Comparison of ENCODE assay signal across 23 mouse cellular contexts in the genomic region with DNA sequence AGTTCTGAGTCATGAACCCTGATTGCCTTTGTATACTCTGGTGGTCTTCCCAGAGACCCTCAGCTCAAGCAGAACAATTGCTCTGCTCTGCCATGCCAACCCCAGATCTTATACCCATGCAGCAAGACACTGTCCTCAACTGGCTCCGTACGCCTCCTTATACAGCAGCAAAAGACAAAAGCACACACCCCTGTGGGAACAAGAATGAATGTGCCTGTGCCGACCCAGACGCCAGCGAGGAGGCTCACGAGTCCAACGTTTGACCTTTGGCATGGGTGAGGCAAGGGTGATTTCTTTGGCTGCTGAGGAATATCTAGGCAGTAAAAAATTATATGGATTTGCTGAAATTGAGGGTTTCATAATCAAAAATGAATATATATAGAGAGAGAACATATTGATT.
DNase-seq lines count a peak whose midpoint lies in the region; ATAC-seq and TF ChIP-seq lines count a peak whose summit lies in the region.
"Had no signal": no experiment of that assay in that cellular context is flagged by ENCODE, and none has a peak within 500 bp of the region (broad histone marks: within the 10 kb centered on the region; RNA-seq: fewer than 3 reads in every experiment).

No protein-coding gene starts in this region.

- TF ChIP-seq CTCF in intestine, postnatal 0 days (IDR thresholded peaks at IDR 0.05; ENCODE audit: low read depth): no peak

- peak overlapping the region; percentile 51 for H3K27ac ChIP-seq in hindbrain, embryonic 15.5 days (replicated peaks)
- H3K27ac ChIP-seq in hindbrain, embryonic 16.5 days (ENCODE audit: low read depth, low read length): no peak overlapping the region
- H3K27ac ChIP-seq in intestine, postnatal 0 days (ENCODE audit: low read depth, low read length): no peak overlapping the region
- H3K27ac ChIP-seq: forebrain, embryonic 10.5 days; forebrain, embryonic 13.5 days; heart, embryonic 15.5 days had no signal

- no peaks in the 10 kb centered on the region for H3K27me3 ChIP-seq in hindbrain, embryonic 15.5 days
- H3K27me3 ChIP-seq in hindbrain, embryonic 16.5 days (replicated peaks; ENCODE audit: control insufficient read depth, insufficient read depth, low read length): no peaks in the 10 kb centered on the region
- no peaks in the 10 kb centered on the region for H3K27me3 ChIP-seq in intestine, postnatal 0 days (replicated peaks; ENCODE audit: control insufficient read depth, insufficient read depth, low read length)
- H3K27me3 ChIP-seq: forebrain, embryonic 13.5 days; heart, embryonic 12.5 days; heart, embryonic 15.5 days had no signal

- H3K9ac ChIP-seq in hindbrain, embryonic 15.5 days: no peak overlapping the region
- no peak overlapping the region for H3K9ac ChIP-seq in hindbrain, embryonic 16.5 days (ENCODE audit: low read depth, low read length)
- no peak overlapping the region for H3K9ac ChIP-seq in intestine, postnatal 0 days (ENCODE audit: low read depth, low read length)
- H3K9ac ChIP-seq: forebrain, embryonic 13.5 days; heart, embryonic 12.5 days; heart, embryonic 15.5 days had no signal

- peak; percentile 71 for DNase-seq in heart, adult 11 months
- no peak for DNase-seq in heart, adult 9 months (ENCODE audit: low spot score in 2 of 2)
- no peak for DNase-seq in ovary, postnatal 36 days (ENCODE audit: low spot score)
- DNase-seq: adrenal gland, adult 8-10 months; adrenal gland, postnatal 25 days; cerebellum, adult 11-12 months; cerebellum, adult 8-10 months; cerebellum, postnatal 10 days; cerebellum, postnatal 36 days; gastrocnemius, postnatal 10 days; gastrocnemius, postnatal 36 days; heart, postnatal 10 days; heart, postnatal 36 days; kidney, adult 11 months had no signal

- WGBS in hindbrain, embryonic 15.5 days: 73% methylated on average over 7 of the region's 7 CpGs
- WGBS in hindbrain, embryonic 16.5 days: 81% methylated on average over 7 of the region's 7 CpGs
- WGBS in intestine, postnatal 0 days: 50% methylated on average over 7 of the region's 7 CpGs

- no peaks in the 10 kb centered on the region for H3K9me3 ChIP-seq in hindbrain, embryonic 15.5 days
- H3K9me3 ChIP-seq in hindbrain, embryonic 16.5 days (ENCODE audit: control insufficient read depth, low read length): no peaks in the 10 kb centered on the region
- no peaks in the 10 kb centered on the region for H3K9me3 ChIP-seq in intestine, postnatal 0 days (ENCODE audit: control insufficient read depth)
- H3K9me3 ChIP-seq: forebrain, embryonic 10.5 days; forebrain, embryonic 13.5 days; heart, embryonic 12.5 days; heart, embryonic 15.5 days had no signal

- no peak overlapping the region for H3K4me3 ChIP-seq in hindbrain, embryonic 15.5 days
- no peak overlapping the region for H3K4me3 ChIP-seq in hindbrain, embryonic 16.5 days (ENCODE audit: low read length)
- no peak overlapping the region for H3K4me3 ChIP-seq in intestine, postnatal 0 days (ENCODE audit: low read depth, low read length)
- H3K4me3 ChIP-seq: forebrain, embryonic 10.5 days; forebrain, embryonic 13.5 days; heart, embryonic 12.5 days; heart, embryonic 15.5 days had no signal

- ATAC-seq in hindbrain, embryonic 15.5 days (ENCODE audit: low FRiP score, low read depth): no peak
- ATAC-seq in hindbrain, embryonic 16.5 days: no peak
- ATAC-seq in intestine, postnatal 0 days: peak; percentile 86
- ATAC-seq: activated CD4-positive, CD25-positive, alpha-beta regulatory T cell, adult 4 months; forebrain, embryonic 13.5 days; forebrain, embryonic 16.5 days had no signal

- peaks cover 17% of the 10 kb centered on the region; the same call in 1 of the 2 replicates for H3K4me1 ChIP-seq in hindbrain, embryonic 15.5 days (replicated peaks)
- peaks cover 11% of the 10 kb centered on the region for H3K4me1 ChIP-seq in hindbrain, embryonic 16.5 days (ENCODE audit: control insufficient read depth, insufficient read depth, low read depth, low read length)
- no peaks in the 10 kb centered on the region for H3K4me1 ChIP-seq in intestine, postnatal 0 days (replicated peaks; ENCODE audit: control insufficient read depth, insufficient read depth, low read length)
- H3K4me1 ChIP-seq: heart, embryonic 12.5 days had no signal

- H3K36me3 ChIP-seq in hindbrain, embryonic 15.5 days: no peaks in the 10 kb centered on the region
- no peaks in the 10 kb centered on the region; the same call in 1 of the 2 replicates for H3K36me3 ChIP-seq in hindbrain, embryonic 16.5 days (ENCODE audit: control insufficient read depth, insufficient read depth, low read length)
- H3K36me3 ChIP-seq in intestine, postnatal 0 days (ENCODE audit: control insufficient read depth, insufficient read depth): no peaks in the 10 kb centered on the region
- H3K36me3 ChIP-seq: forebrain, embryonic 10.5 days; heart, embryonic 12.5 days; heart, embryonic 15.5 days had no signal

- no peak overlapping the region for H3K4me2 ChIP-seq in hindbrain, embryonic 15.5 days
- no peak overlapping the region for H3K4me2 ChIP-seq in hindbrain, embryonic 16.5 days (ENCODE audit: low read length)
- H3K4me2 ChIP-seq in intestine, postnatal 0 days (replicated peaks; ENCODE audit: low read depth): no peak overlapping the region
- H3K4me2 ChIP-seq: forebrain, embryonic 13.5 days; heart, embryonic 12.5 days; heart, embryonic 15.5 days had no signal
